Mouse (Mus musculus): Measurements from ENCODE around the gene Rer1.

- TF ChIP-seq CTCF (IDR thresholded peaks at IDR 0.05; ENCODE audit: borderline replicate concordance, extremely low read depth, insufficient read depth, insufficient read length) (no peak), POLR2A (IDR thresholded peaks at IDR 0.05; ENCODE audit: borderline replicate concordance, extremely low read depth, insufficient read depth, insufficient read length, poor library complexity, severe bottlenecking) (no peak)
These were observed 40.6 kb upstream of the Rer1 start for GRCm38 (mm10) chr4:155126602-155127372.

All from brain, embryonic 14.5 days (tissue).